Mouse (Mus musculus) B cell, adult 2 months (primary cell): ENCODE results near the gene Gm20379.
A peak's percentile ranks its signal among the peaks of the same experiment; 100 is the strongest.

Source experiments
- DNase-seq, 2 experiments: peaks; one replicate each; pipeline ENCODE4 v3.0.0; 2022

Gm20379 gene

GRCm38 (mm10) chr13:92305680-92306079 is at the start of gene Gm20379:
Gene Gm20379 (plus strand): TSS chr13:92305980.
- no peak for DNase-seq

GRCm38 (mm10) chr13:92261329-92261728 is 44.5 kb upstream of the Gm20379 start:
- no peak for DNase-seq

DNA sequence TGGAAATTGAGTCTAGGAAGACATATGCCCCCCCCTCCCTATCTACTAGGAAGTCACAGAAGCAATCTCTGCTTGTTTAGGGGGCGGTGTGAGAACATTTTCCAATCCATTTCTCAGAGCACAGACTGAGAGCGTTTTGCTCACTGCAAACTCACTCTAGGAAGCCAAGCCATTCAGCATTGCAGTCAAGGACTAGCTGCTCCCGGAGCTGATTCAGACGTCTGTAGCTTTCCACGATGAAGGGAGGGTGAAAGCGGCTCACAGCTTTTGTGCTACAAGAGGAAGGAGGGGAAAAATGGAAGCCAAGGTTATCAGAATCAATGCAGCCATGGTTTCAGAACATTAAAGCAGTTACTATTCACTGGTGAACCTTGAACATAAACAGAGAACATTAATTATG is 42.2 kb upstream of the Gm20379 start:
- DNase-seq = no peak

- no peak for DNase-seq
Observed at GRCm38 (mm10) chr13:92267076-92267475, 38.7 kb upstream of the Gm20379 start.

DNA sequence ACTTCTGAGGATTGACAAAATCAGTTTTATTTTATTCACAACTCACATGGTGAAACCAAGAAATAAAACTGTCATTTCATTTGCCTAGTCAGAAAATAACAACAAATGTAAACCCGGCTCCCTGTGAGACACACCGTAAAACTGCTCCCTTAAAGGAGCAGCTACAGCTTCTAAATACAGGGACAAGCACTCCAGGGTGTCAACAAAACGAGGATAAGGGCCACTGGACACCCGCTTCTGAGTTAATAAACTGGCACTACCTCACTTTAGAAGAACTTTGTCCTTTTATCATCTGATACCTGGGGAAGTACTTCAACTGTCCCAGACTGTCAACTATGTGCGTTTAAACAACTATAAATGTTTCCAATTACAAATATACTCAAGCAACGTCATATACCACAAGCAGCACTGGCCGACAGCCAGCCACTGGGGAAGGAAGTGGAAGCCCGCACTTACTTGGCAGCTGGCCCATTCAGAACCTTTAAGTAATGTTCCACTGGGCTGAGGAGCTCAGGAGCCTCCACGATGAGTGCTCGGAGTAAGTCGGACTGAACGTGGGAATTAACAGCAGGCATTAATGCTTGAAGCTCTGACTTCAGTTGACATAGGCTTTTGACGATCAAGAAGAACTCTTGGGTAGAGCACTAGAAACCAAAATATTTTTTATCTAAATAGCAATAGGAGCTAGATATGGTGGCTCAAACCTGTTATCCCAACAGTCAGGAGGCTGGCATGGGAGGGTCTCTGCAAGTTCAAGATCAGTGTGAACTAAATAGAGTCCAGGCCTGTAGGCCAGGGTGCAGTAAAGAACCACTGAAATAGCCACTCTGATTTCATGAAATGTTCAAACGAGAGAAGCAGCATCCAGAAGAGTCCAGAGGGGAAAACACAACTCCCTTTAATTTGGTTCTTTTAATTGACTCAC is 31.2 kb upstream of the Gm20379 start:
- DNase-seq = no peak

GRCm38 (mm10) chr13:92275292-92275691 is 30.5 kb upstream of the Gm20379 start:
- no peak for DNase-seq

GRCm38 (mm10) chr13:92277027-92277426 is 28.8 kb upstream of the Gm20379 start:
- no peak for DNase-seq

GRCm38 (mm10) chr13:92291605-92292004 is 14.2 kb upstream of the Gm20379 start:
- no peak for DNase-seq

DNA sequence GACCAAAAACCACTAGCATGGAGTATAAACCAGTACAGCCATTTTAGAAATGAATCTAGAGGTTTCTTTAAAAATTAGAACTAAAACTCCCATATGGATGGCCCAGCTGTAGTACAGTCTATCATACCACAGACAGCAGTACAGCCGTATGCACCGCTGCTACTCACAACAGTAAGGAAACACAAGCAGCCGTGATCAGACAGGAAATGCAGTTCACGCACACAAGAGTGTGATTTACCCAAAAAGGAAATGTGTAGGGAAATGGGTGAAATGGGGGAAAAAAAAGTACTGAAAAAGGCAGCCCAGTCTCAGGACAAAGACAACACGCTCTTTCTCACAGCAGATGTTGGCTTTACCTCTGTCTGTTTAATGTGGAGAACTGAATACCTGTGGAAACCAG is 11.9 kb upstream of the Gm20379 start:
- DNase-seq = peak in 1 of 2 experiments; percentile 2

DNA sequence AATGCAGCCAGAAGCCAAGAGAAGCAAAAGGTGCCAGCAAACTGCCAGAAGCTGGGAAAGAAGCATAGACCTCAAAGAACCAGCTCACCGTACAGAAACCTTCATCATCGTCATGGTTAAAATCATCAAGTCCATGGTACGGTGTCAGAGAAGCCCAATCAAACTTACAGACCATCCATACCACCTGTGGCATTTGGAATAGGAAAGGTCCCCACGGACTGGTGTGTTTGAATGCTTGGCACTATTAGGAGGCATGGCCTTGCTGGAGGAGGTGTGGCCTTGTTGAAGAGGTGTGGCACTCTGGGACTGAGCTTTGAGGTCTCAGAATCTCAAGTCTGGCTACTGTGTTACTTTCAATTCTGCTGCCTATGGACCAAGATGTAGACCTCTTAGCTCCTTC is 9.3 kb upstream of the Gm20379 start:
- DNase-seq = no peak

- no peak for DNase-seq
Observed at GRCm38 (mm10) chr13:92297021-92297420, 8.8 kb upstream of the Gm20379 start.

DNA sequence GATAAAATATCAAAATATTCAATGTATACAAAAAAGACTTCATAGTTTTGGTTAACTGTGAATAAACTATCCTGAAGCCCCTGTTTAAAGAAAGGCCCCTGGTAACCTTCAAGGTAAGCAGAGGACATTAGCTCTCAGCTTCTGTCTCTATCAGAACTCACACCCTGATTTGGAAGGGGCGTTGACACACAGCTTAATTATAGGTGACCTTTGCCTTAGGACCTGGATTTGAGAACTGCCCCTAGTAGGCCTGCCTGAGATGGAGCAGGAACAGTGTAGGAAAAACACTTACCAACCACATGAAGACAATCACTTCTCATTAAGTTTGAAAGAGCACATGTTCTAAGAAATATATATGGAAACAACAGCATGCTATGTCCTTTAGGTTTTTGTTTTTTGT is 6.3 kb upstream of the Gm20379 start:
- no peak for DNase-seq

GRCm38 (mm10) chr13:92301754-92302153 is 4.0 kb upstream of the Gm20379 start:
- DNase-seq = no peak

DNA sequence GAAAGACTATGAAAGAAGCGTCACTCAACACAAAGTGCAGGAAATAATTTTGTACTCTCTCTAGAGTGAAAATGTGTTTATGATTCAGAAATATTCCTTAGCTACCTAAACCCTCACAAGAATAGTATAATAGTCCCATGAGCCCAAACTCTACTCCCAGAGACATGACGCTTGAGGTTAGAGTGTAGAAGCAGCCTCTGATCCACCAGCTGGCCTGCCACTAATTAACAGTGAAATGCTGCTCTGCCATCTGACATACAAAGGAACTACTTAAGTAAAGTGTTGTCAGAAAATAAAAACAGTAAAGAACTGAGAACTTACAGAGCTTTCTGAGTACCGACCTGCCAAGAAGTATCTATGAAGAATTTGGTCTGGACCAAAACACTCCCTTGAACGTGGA is 3.3 kb upstream of the Gm20379 start:
- DNase-seq = no peak

- no peak for DNase-seq
Observed at GRCm38 (mm10) chr13:92303062-92303948, 2.5 kb upstream of the Gm20379 start.

- no peak for DNase-seq
Observed at GRCm38 (mm10) chr13:92304291-92304690, 1.5 kb upstream of the Gm20379 start.

DNA sequence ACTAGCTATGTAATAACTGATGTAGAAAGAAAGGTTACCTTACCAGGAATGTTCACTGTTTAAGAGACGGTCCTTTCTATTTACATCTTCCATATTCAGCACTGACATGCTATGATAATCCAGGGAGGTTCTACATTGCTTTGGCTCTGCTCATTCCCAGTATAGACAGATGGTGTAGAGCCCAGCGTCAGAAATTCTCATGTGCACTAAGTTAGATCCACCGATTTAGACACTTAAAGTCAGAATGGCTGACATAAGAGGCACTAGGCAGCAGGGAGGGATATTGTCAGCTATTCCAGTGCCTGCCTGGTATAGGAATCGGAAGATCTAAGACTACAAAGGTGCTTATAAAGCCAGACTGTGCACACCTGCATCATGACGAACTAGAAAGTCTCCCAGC is 8.8 kb downstream of the Gm20379 start:
- DNase-seq = no peak

DNA sequence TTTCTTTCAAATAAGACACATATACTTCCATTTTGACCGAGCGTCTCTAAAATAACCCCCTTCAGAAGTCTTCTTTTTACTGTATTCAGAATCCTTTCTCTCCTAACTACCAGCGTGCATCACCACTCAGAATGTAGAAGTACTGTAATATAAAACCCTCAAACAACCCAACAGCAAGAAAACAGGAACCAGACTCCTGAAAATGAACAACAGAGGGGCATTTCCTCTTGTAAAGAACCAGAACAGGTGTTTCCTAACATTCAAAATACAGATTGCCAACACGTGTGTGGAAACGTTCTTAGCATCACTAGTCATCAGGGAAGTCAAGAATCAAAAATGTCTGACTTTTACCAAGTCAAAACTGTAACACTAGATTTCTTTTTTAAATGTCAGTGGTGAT is 15.0 kb downstream of the Gm20379 start:
- DNase-seq = peak; percentile 5 to 11

DNA sequence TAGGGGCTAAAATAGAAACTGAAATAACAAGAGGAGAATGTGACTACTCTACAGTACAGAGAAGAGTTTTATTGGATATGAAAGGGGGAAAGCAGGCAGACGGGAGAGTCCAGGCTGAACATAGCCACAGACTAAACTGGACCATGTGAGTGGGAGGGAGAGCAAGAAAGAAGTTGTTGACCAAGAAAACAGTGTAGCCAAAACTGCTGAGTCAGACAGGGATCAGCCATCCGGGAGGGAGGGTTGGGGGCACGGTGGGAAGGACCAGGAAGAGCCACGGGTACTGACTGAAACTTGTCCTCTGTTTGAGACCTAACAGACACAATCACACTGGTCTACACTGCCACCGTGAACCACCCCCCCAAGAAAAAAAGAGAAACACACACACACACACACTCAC is 20.2 kb downstream of the Gm20379 start:
- DNase-seq = no peak

DNA sequence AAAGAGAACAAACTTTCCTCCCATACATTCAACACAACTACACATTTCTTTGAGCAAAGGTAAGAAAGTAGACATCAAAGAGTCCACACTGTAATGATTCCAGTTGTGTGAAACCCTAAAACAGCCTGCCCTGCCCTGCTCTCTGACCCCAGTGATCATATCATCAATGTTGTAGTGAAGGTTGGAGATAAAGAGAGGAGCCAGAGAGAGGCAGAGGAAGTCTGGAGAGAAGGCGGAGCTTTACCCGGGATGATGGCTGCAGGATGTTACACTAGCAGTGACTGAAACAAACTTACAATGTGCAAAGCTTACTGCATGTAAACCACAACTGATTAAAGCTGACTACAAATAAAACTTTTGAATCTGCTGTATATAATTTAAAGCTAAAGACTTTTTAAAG is 22.2 kb downstream of the Gm20379 start:
- no peak for DNase-seq

DNA sequence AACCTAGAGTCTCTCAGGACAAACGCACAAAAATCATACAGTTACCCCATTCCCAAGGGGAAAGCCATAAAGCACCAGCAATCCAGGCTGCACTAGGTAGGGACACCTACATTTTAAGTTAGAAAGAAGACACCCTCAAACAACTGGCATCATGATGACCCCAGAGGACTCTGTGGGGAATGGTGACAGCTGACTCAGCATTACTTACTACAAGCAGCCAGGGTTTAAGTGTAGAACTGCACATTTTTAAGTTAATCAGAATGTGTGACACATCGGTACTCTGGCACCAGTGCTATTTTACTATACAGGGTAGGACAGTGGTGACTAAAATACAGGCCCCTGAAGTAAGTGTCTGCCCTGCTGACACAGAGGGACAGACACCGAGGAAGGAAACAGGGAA is 24.8 kb downstream of the Gm20379 start:
- no peak for DNase-seq

DNA sequence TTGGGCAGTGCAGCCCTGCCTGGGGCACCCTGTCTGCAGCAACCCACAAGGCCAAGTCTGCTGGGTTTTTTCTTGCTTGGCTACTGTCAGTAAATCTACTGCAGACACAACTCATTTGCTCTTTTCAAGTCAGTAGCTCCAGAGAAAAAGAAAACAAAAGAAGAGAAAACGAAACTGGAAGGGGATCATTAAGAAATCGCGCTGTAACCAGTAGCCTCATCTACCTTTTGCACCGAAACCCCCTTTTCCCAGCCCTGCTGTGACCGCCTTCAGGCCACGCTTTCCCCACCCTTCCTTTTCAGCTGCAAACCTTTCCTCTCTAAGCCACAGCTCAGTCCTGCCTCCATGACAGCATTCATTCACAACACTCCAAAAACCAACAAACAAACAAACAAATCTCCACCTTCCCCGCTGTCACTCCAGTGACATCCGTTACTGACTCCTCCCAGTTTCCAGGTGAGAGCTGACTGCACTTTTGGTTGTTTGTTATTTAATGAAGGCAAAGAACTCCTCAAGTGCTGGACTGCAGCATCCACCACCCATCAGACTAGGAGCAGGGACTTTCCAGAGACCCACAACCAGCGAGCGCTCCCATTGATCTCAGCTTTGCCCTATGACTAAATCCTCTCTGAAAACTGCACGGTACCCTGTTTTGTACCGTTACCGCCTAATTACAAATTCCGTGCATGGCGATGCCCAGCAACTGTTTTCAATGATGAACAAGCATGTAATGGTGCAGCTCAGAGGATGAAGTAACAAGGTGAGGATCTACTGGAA is 26.5 kb downstream of the Gm20379 start:
- no peak for DNase-seq

GRCm38 (mm10) chr13:92336857-92337256 is 31.1 kb downstream of the Gm20379 start:
- peak; percentile 22 to 37 for DNase-seq
